Mouse (Mus musculus) macrophage (primary cell): ENCODE data around the gene Emcn. TPM values are rescaled to one million over a fixed set of nuclear protein-coding genes. Genes with fewer than 3 reads are reported as not detected.

Source experiments
- H3K27ac ChIP-seq: fragments of 350-480 bp; formaldehyde crosslinking; 2 replicates; pipeline ENCODE4 v1.9.0; 2021
- H3K36me3 ChIP-seq: fragments of 350-480 bp; formaldehyde crosslinking; 2 replicates; pipeline ENCODE4 v1.9.0; 2021; ENCODE audit errors: inconsistent target
- H3K4me3 ChIP-seq: fragments of 350-480 bp; formaldehyde crosslinking; 2 replicates; pipeline ENCODE4 v1.9.0; 2021; ENCODE audit errors: inconsistent target
- H3K79me2 ChIP-seq: fragments of 350-480 bp; formaldehyde crosslinking; 2 replicates; pipeline ENCODE4 v1.9.0; 2021; ENCODE audit errors: inconsistent target
- WGBS: methylation state at CpG from one replicate; pipeline ENCODE4 v1.1.7; 2026; ENCODE audit warnings: inconsistent platforms; ENCODE audit not compliant: missing documents; 5-methylcytosine and 5-hydroxymethylcytosine counted together
- polyA plus RNA-seq: library from polyadenylated mRNA; stranded (reverse); fragments of 250-400 nt; gene quantifications from 3 replicates; pipeline ENCODE4 v1.2.4, GENCODE M21; 2018; ENCODE audit warnings: inconsistent platforms

Gene Emcn
- polyA plus RNA-seq, 1 experiment from 2014 or later: not detected

DNA sequence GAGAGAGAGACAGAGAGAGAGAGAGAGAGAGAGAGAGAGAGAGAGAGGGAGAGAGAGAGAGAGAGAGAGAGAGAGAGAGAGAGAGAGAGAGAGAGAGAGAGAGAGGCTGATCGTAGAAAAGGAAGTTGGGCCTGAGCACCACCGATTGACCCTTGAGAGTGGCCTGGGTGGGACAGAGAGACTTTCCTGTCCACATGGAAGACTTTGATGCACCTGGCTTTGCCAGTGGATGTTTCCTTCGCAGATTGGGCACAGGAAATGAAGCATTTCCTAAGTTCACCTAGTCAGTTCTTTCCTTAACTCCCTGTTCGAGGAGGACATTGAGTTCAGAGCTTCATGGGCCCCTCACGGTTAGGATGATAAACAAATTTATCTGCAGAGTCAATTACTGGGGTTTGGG, 2.6 kb downstream of the Emcn start:
- Histone ChIP-seq H3K27ac (no peak overlapping the region), H3K4me3 (no peak overlapping the region), H3K79me2 (no peaks in the 10 kb centered on the region), H3K36me3 (no peaks in the 10 kb centered on the region)
- WGBS: 37% methylated on average over 4 of the region's 5 CpGs

DNA sequence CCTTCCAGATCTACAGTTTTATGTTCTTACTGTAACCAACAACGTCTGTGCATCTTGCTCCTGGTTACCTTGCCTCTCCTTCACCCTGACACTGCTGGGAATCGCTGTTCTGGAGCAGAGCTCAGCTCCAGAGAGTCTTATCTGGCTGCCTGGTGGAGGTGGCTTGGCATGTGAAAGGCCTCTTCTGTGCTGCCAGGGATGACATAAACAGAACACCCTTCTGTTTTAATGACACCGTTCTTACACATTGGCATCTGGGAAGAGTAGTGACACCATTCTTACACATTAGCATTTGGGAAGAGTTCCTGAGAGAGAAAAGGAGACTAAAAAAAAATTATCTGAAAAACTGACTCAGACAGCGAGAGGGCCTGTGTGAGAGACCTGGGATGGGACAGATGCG, 11.0 kb downstream of the Emcn start:
- Histone ChIP-seq H3K79me2 (no peaks in the 10 kb centered on the region), H3K4me3 (no peak overlapping the region), H3K36me3 (no peaks in the 10 kb centered on the region), H3K27ac (no peak overlapping the region)
- WGBS: 90% methylated on average over 5 of the region's 5 CpGs

DNA sequence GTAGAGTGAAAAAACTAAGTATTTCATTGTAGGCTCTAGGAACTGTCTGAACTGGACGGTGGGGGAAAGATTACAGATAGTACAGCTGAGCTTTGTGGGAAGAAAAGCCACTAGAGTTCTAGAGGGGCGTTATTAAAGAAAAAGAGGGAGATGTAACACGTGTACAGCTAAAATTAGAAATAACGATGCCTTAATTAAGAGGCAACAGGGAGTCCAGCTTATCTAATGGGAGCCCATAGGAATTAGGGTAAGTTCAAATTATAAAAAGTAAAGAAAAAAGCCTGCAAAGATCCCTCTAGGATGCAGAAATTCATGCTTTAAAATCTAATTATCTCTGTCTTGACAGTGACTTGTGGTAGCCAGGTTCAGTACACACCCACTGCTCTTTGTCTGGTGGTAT, 15.8 kb downstream of the Emcn start:
- WGBS: 88% methylated on average over 4 of the region's 4 CpGs
- Histone ChIP-seq H3K27ac (no peak overlapping the region), H3K4me3 (no peak overlapping the region), H3K79me2 (no peaks in the 10 kb centered on the region), H3K36me3 (no peaks in the 10 kb centered on the region)

GRCm38 (mm10) chr3:137367123-137367825, 26.4 kb downstream of the Emcn start:
- Histone ChIP-seq H3K27ac (no peak overlapping the region), H3K4me3 (no peak overlapping the region), H3K79me2 (no peaks in the 10 kb centered on the region), H3K36me3 (no peaks in the 10 kb centered on the region)
- 85% methylated on average over 6 of the region's 6 CpGs for WGBS

GRCm38 (mm10) chr3:137367826-137368325, 27.0 kb downstream of the Emcn start:
- WGBS: 94% methylated on average over 3 of the region's 3 CpGs
- H3K4me3 ChIP-seq: no peak overlapping the region
- H3K79me2 ChIP-seq: no peaks in the 10 kb centered on the region
- H3K27ac ChIP-seq: no peak overlapping the region
- H3K36me3 ChIP-seq: no peaks in the 10 kb centered on the region

GRCm38 (mm10) chr3:137372854-137373253, 32.0 kb downstream of the Emcn start:
- no peak overlapping the region for H3K4me3 ChIP-seq

GRCm38 (mm10) chr3:137382311-137382710, 41.4 kb downstream of the Emcn start:
- Histone ChIP-seq H3K27ac (no peak overlapping the region), H3K36me3 (no peaks in the 10 kb centered on the region), H3K79me2 (no peaks in the 10 kb centered on the region), H3K4me3 (no peak overlapping the region)
- 81% methylated on average over 2 of the region's 2 CpGs for WGBS

More at GRCm38 (mm10) chr3:137372854-137373253, 32.0 kb downstream of the Emcn start:
- 95% methylated on average over 4 of the region's 4 CpGs for WGBS
- H3K79me2 ChIP-seq: no peaks in the 10 kb centered on the region
- H3K36me3 ChIP-seq: no peaks in the 10 kb centered on the region
- no peak overlapping the region for H3K27ac ChIP-seq

- 87% methylated on average over 11 of the region's 11 CpGs for WGBS
- Histone ChIP-seq H3K27ac (no peak overlapping the region), H3K79me2 (no peaks in the 10 kb centered on the region), H3K36me3 (no peaks in the 10 kb centered on the region), H3K4me3 (no peak overlapping the region)
These were observed 54.7 kb downstream of the Emcn start for GRCm38 (mm10) chr3:137395588-137395987.

GRCm38 (mm10) chr3:137415451-137416086, 74.7 kb downstream of the Emcn start:
- WGBS: 88% methylated on average over 5 of the region's 5 CpGs
- Histone ChIP-seq H3K36me3 (no peaks in the 10 kb centered on the region), H3K27ac (no peak overlapping the region), H3K4me3 (no peak overlapping the region), H3K79me2 (no peaks in the 10 kb centered on the region)

- no peaks in the 10 kb centered on the region for H3K36me3 ChIP-seq
- no peak overlapping the region for H3K27ac ChIP-seq
- no peak overlapping the region for H3K4me3 ChIP-seq
- no peaks in the 10 kb centered on the region for H3K79me2 ChIP-seq
- 74% methylated on average over 4 of the region's 4 CpGs for WGBS
These were observed 77.8 kb downstream of the Emcn start for GRCm38 (mm10) chr3:137418636-137419035.

DNA sequence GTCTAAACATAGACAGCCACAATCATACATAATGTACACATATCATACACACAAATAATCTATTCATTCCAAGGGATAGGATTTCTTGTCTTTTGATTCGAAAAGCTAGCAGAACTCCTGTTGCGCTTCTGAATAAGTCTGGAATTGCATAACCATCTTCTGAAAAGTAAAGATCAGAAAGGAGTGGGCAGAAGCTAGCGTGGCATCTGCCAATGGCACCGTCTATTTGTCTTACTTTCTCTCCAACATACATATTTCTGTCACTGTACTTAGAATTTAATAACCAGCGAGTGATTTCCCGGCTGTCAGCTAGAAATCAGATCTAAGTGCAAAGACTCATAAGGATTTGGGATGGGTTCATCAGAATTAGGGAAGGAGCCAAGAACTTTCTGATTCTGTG, 88.6 kb downstream of the Emcn start:
- Histone ChIP-seq H3K36me3 (no peaks in the 10 kb centered on the region), H3K4me3 (no peak overlapping the region), H3K27ac (no peak overlapping the region), H3K79me2 (no peaks in the 10 kb centered on the region)
- WGBS: 88% methylated on average over 6 of the region's 6 CpGs

GRCm38 (mm10) chr3:137464902-137465629, 124.2 kb downstream of the Emcn start:
- Histone ChIP-seq H3K27ac (no peak overlapping the region), H3K36me3 (no peaks in the 10 kb centered on the region), H3K4me3 (no peak overlapping the region), H3K79me2 (no peaks in the 10 kb centered on the region)
- WGBS: 87% methylated on average over 4 of the region's 4 CpGs

DNA sequence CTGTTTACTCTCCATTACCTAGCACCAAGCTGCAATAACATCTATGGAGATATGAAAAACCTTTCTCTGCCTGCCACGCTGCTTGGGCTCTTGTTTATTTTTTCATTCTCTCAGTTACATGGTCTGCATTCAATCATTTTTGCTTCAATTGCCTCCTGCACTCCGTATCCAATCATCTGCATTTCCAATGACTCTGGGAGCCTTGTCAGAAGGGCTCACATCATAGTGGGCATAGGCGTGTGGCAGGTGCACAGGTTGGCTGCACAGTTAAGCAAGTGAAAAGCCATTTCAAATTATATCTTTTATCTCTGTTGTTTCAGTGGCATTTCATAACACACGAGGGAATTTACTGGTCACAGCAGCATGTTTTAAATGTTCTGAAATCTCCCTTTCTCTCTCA, 125.1 kb downstream of the Emcn start:
- no peaks in the 10 kb centered on the region for H3K36me3 ChIP-seq
- H3K4me3 ChIP-seq: no peak overlapping the region
- H3K79me2 ChIP-seq: no peaks in the 10 kb centered on the region
- 83% methylated on average over 4 of the region's 4 CpGs for whole genome bisulfite sequencing
- no peak overlapping the region for H3K27ac ChIP-seq

DNA sequence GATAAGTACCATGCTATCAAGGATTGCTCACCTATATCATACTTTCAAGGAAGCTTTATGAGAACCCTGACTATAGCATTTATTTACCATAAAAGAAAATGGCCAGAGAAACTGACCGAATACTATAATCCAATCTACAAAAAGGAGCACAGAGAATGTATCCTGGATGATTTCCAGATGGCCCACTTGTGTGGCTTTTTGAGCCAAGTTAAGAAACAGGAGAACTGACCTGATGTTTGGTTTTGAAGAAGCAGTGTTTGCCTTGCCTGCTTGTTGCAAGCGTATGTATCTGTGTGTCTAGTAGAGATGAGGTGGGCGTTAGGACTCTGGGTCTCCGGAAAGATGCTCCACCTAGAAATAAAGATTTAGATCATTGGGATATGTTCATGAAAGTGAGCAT, 125.9 kb downstream of the Emcn start:
- Histone ChIP-seq H3K79me2 (no peaks in the 10 kb centered on the region), H3K4me3 (no peak overlapping the region), H3K27ac (no peak overlapping the region), H3K36me3 (no peaks in the 10 kb centered on the region)
- WGBS: 94% methylated on average over 4 of the region's 4 CpGs

DNA sequence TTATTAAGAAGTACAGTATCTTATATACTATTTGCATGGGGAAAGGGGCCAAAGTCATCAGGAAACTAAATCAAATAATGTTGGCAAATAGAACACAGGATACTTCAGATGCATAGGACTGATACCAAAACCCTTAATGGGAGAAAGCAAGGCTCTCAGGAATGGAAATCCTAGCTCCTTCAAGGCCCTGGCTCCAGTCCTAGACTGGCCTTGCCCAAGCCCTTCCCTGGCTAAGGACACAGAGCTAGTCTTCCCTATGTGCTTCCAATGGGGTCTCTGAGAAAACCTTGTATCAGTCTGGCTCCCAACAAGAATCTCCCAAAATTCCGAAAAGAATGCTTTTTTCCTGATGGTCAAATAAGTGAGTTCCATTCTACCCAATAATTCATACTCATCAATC, 126.5 kb downstream of the Emcn start:
- no peak overlapping the region for H3K4me3 ChIP-seq
- 85% methylated on average over 1 of the region's 1 CpGs for WGBS
- H3K36me3 ChIP-seq: no peaks in the 10 kb centered on the region
- no peaks in the 10 kb centered on the region for H3K79me2 ChIP-seq
- no peak overlapping the region for H3K27ac ChIP-seq
